Mouse (Mus musculus) spleen, embryonic (tissue): ENCODE results near the gene Rgs2.

Source experiments
- CTCF ChIA-PET: fragments of 350-600 bp; sonication (Branson Sonifier 250); formaldehyde crosslinking; loops from one replicate; lab custom pipeline; 2022; lab: Charles Lee

The Rgs2 gene

GRCm38 (mm10) chr1:144003904-144004740 lies at the start of gene Rgs2:
TSS of gene Rgs2 (minus strand) at chr1:144004161.
- CTCF ChIA-PET, result interaction anchor here (0.7 to 0.9 kb wide), 2 partner anchors 193 to 362 kb away, joined by 3 to 4 read pairs; no protein-coding TSS in a partner anchor

- CTCF ChIA-PET, result no interaction called here
These were observed 49.4 kb upstream of the Rgs2 start for GRCm38 (mm10) chr1:144053401-144053800.

- CTCF ChIA-PET, result no interaction called here
These were observed 37.9 kb upstream of the Rgs2 start for GRCm38 (mm10) chr1:144041826-144042225.

GRCm38 (mm10) chr1:144033498-144033897 lies 29.5 kb upstream of the Rgs2 start:
- CTCF ChIA-PET, result no interaction called here

- CTCF ChIA-PET, result interaction anchor here (0.7 kb wide), 1 partner anchor 48 kb away, joined by 3 read pairs; no protein-coding TSS in a partner anchor
These were observed 26.5 kb upstream of the Rgs2 start for GRCm38 (mm10) chr1:144030499-144030898.

GRCm38 (mm10) chr1:144029679-144030078 lies 25.7 kb upstream of the Rgs2 start:
- CTCF ChIA-PET, result no interaction called here

GRCm38 (mm10) chr1:144018417-144018958 lies 14.5 kb upstream of the Rgs2 start:
- CTCF ChIA-PET, result no interaction called here

- CTCF ChIA-PET, result no interaction called here
These were observed 10.0 kb upstream of the Rgs2 start for GRCm38 (mm10) chr1:144013913-144014312.

- CTCF ChIA-PET, result interaction anchor here (0.8 kb wide), 1 partner anchor 90 kb away, joined by 4 read pairs; no protein-coding TSS in a partner anchor
These were observed 3.4 kb upstream of the Rgs2 start for GRCm38 (mm10) chr1:144007341-144007740.

- CTCF ChIA-PET, result interaction anchor here (0.6 to 0.7 kb wide), 2 partner anchors 9 to 205 kb away, joined by 5 to 21 read pairs; no protein-coding TSS in a partner anchor
These were observed 2.6 kb upstream of the Rgs2 start for GRCm38 (mm10) chr1:144006542-144006941.

GRCm38 (mm10) chr1:144005648-144006047 lies 1.7 kb upstream of the Rgs2 start:
- CTCF ChIA-PET, result interaction anchor here (0.7 kb wide), 1 partner anchor 797 kb away, joined by 17 read pairs; no protein-coding TSS in a partner anchor

GRCm38 (mm10) chr1:144004741-144005140 lies 780 bp upstream of the Rgs2 start:
- CTCF ChIA-PET, result interaction anchor here (0.5 to 0.9 kb wide), 3 partner anchors 7 to 195 kb away, joined by 3 to 7 read pairs (median 3); no protein-coding TSS in a partner anchor

GRCm38 (mm10) chr1:144003416-144003815 lies 545 bp downstream of the Rgs2 start:
- CTCF ChIA-PET, result interaction anchor here (0.7 kb wide), 1 partner anchor 361 kb away, joined by 4 read pairs; no protein-coding TSS in a partner anchor

GRCm38 (mm10) chr1:144002715-144003066 lies 1.3 kb downstream of the Rgs2 start:
- CTCF ChIA-PET, result interaction anchor here (0.7 kb wide), 1 partner anchor 8 kb away, joined by 4 read pairs; no protein-coding TSS in a partner anchor

GRCm38 (mm10) chr1:144002036-144002714 lies 1.8 kb downstream of the Rgs2 start:
- CTCF ChIA-PET, result interaction anchor here (0.7 kb wide), 1 partner anchor 8 kb away, joined by 4 read pairs; no protein-coding TSS in a partner anchor

- CTCF ChIA-PET, result no interaction called here
These were observed 3.7 kb downstream of the Rgs2 start for GRCm38 (mm10) chr1:144000246-144000645.

- CTCF ChIA-PET, result no interaction called here
These were observed 4.5 kb downstream of the Rgs2 start for GRCm38 (mm10) chr1:143999371-143999920.

GRCm38 (mm10) chr1:143993026-143993425 lies 10.9 kb downstream of the Rgs2 start:
- CTCF ChIA-PET, result interaction anchor here (0.6 kb wide), 1 partner anchor 35 kb away, joined by 5 read pairs; no protein-coding TSS in a partner anchor

- CTCF ChIA-PET, result interaction anchor here (0.6 kb wide), 1 partner anchor 36 kb away, joined by 5 read pairs; no protein-coding TSS in a partner anchor
These were observed 11.4 kb downstream of the Rgs2 start for GRCm38 (mm10) chr1:143992528-143992927.

- CTCF ChIA-PET, result interaction anchor here (1.1 kb wide), 1 partner anchor 16 kb away, joined by 5 read pairs; no protein-coding TSS in a partner anchor
These were observed 13.7 kb downstream of the Rgs2 start for GRCm38 (mm10) chr1:143990263-143990662.

GRCm38 (mm10) chr1:143989773-143990172 lies 14.2 kb downstream of the Rgs2 start:
- CTCF ChIA-PET, result interaction anchor here (1.1 kb wide), 1 partner anchor 15 kb away, joined by 5 read pairs; no protein-coding TSS in a partner anchor
